Mouse (Mus musculus) bone marrow macrophage, adult 2 months (primary cell): ENCODE measurements around the gene Rtf2.

ENCODE experiments used
- CTCF ChIP-seq: IDR thresholded peaks from 2 replicates; pipeline ENCODE4 v1.5.1; 2012; ENCODE audit warnings: low read depth, mild to moderate bottlenecking, low read length, moderate library complexity
- POLR2A ChIP-seq: IDR thresholded peaks from 2 replicates; pipeline ENCODE4 v1.6.1; 2012; ENCODE audit warnings: mild to moderate bottlenecking, low read depth, low read length, borderline replicate concordance

DNA sequence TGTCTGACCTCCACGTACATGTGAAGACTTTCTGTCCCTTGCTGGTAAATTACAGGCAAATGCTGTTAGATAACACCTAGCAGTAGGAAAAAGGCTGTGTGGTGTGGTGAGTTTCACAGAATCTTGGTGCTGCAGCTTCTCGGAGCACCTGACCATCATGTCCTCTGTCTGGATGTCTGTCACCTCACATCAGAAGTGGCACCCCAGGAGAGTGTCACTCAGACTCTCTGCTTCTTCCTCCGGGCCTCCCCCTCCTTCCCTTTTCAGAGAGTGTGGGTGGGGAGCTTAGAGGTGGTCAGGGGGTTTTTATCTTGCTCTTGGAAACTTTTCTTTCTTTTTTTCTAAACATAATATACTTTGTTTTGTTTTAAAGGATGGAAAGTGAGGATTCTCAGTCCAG, 35.3 kb upstream of the Rtf2 start:
- no peak for TF ChIP-seq CTCF
- TF ChIP-seq POLR2A: no peak
